Comparison of ENCODE assay signal across 9 mouse cellular contexts in the genomic region with DNA sequence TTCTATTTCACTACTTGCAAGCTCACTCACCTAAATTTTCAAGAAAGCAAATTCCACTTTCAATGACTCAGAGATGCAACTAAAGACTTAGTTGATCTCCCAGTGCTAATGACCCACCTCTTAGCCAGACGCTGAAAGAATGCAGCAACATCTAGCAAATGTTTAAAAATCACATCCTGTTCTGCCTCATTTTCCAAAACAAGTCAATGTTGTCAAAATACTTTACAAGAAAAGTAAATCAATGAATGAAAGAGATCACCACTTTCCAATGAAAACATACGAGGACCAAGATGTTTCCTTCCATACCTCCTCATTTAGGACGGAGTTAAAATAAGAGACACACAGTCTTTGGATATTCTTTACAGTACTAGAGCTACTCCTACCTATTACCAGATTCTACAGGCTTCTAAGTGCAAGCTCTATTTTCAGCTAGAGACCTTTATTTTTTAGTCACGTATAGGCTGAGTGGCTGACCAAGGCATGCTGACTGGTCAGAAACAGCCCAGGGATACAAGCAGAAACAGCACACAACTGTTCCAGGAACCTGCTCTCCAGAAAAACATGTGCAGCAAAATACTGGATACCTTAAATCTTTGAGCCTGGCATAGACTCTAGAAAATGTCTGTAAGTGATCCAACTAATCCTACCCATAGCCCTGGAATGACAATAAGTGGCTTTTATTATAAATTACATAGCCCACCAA.
A peak's percentile ranks its signal among the peaks of the same experiment; 100 is the strongest.
DNase-seq lines count a peak whose midpoint lies in the region; ATAC-seq and TF ChIP-seq lines count a peak whose summit lies in the region.
"Had no signal": no experiment of that assay in that cellular context is flagged by ENCODE, and none has a peak within 500 bp of the region (broad histone marks: within the 10 kb centered on the region; RNA-seq: fewer than 3 reads in every experiment).

No protein-coding gene starts in this region.

- peak overlapping the region; percentile 88; the same call in 1 of the 2 replicates for H3K27ac ChIP-seq in kidney, embryonic 14.5 days (ENCODE audit: low read depth, low read length)
- H3K27ac ChIP-seq in brown adipose tissue, adult 24 weeks (replicated peaks; ENCODE audit: low read depth, low read length) = peak overlapping the region; percentile 31
- H3K27ac ChIP-seq in limb, embryonic 13.5 days = no peak overlapping the region
- no peak overlapping the region for H3K27ac ChIP-seq in layer of hippocampus, adult 2 months

- ATAC-seq in kidney, embryonic 14.5 days (ENCODE audit: low FRiP score, low TSS enrichment) = no peak
- ATAC-seq in limb, embryonic 13.5 days (ENCODE audit: low FRiP score, low read depth) = no peak

- peak overlapping the region; percentile 69; the same call in 1 of the 2 replicates for H3K9ac ChIP-seq in kidney, embryonic 14.5 days (ENCODE audit: low read depth, low read length)
- H3K9ac ChIP-seq in limb, embryonic 13.5 days = no peak overlapping the region

- 40% methylated on average over 4 of the region's 4 CpGs for WGBS in kidney, embryonic 14.5 days
- WGBS in limb, embryonic 13.5 days = 49% methylated on average over 4 of the region's 4 CpGs

- peak overlapping the region; percentile 54 for H3K4me2 ChIP-seq in kidney, embryonic 14.5 days (replicated peaks; ENCODE audit: low read depth, low read length)
- H3K4me2 ChIP-seq in limb, embryonic 13.5 days (replicated peaks) = peak overlapping the region; percentile 88

- no peaks in the 10 kb centered on the region for H3K36me3 ChIP-seq in kidney, embryonic 14.5 days (ENCODE audit: control insufficient read depth, insufficient read depth, low read length)
- H3K36me3 ChIP-seq in limb, embryonic 13.5 days = no peaks in the 10 kb centered on the region

- no peaks in the 10 kb centered on the region for H3K9me3 ChIP-seq in kidney, embryonic 14.5 days (ENCODE audit: control insufficient read depth, low read length)
- no peaks in the 10 kb centered on the region for H3K9me3 ChIP-seq in limb, embryonic 13.5 days

- no peak for DNase-seq in kidney, adult 9 months
- peak; percentile 52 for DNase-seq in A20 (ENCODE audit: low read depth, low spot score)
- DNase-seq in adrenal gland, postnatal 25 days = no peak
- DNase-seq in layer of hippocampus, adult 2 months (ENCODE audit: low spot score in 2 of 2) = no peak
- DNase-seq in adrenal gland, adult 8-10 months = no peak
- DNase-seq: cerebellum, postnatal 14 days had no signal

- no peaks in the 10 kb centered on the region for H3K27me3 ChIP-seq in kidney, embryonic 14.5 days (ENCODE audit: control insufficient read depth, insufficient read depth, low read length)
- no peaks in the 10 kb centered on the region for H3K27me3 ChIP-seq in limb, embryonic 13.5 days

- H3K4me1 ChIP-seq in kidney, embryonic 14.5 days (ENCODE audit: control insufficient read depth, insufficient read depth, low read length) = peaks cover 32% of the 10 kb centered on the region
- peaks cover 36% of the 10 kb centered on the region for H3K4me1 ChIP-seq in brown adipose tissue, adult 24 weeks (ENCODE audit: control insufficient read depth, insufficient read depth, insufficient read length, low read length)
- H3K4me1 ChIP-seq in limb, embryonic 13.5 days = peaks cover 36% of the 10 kb centered on the region

- peak overlapping the region; percentile 43 for H3K4me3 ChIP-seq in kidney, embryonic 14.5 days (ENCODE audit: low read length)
- no peak overlapping the region for H3K4me3 ChIP-seq in brown adipose tissue, adult 24 weeks (ENCODE audit: insufficient read depth, low read depth, low read length)
- peak overlapping the region; percentile 56 for H3K4me3 ChIP-seq in limb, embryonic 13.5 days
- H3K4me3 ChIP-seq in layer of hippocampus, adult 2 months = no peak overlapping the region

- TF ChIP-seq CTCF in layer of hippocampus, adult 2 months (conservative IDR thresholded peaks at IDR 0.05) = no peak

Comparison
In these comparisons a context has a peak if more than half of its experiments do, and no peak if none do; other contexts are left out.
1. H3K27ac ChIP-seq: peak in kidney, embryonic 14.5 days (single experiment) and brown adipose tissue, adult 24 weeks (single experiment); none in limb, embryonic 13.5 days (single experiment) and layer of hippocampus, adult 2 months (single experiment).
2. H3K4me3 ChIP-seq: peak in kidney, embryonic 14.5 days (single experiment) and limb, embryonic 13.5 days (single experiment); none in brown adipose tissue, adult 24 weeks (single experiment) and layer of hippocampus, adult 2 months (single experiment).